Mouse (Mus musculus) right cerebral cortex, adult 2 months (tissue): Measurements from ENCODE around the gene Klk1b5.

Source experiments
- DNase-seq, 2 experiments: peaks; one replicate each; pipeline ENCODE4 v3.0.0; 2021 to 2022; ENCODE audit warnings: low spot score in 2 of 2

Gene Klk1b5

GRCm38 (mm10) chr7:44253023-44253616 is 37.4 kb downstream of the Klk1b5 start:
- DNase-seq = no peak

DNA sequence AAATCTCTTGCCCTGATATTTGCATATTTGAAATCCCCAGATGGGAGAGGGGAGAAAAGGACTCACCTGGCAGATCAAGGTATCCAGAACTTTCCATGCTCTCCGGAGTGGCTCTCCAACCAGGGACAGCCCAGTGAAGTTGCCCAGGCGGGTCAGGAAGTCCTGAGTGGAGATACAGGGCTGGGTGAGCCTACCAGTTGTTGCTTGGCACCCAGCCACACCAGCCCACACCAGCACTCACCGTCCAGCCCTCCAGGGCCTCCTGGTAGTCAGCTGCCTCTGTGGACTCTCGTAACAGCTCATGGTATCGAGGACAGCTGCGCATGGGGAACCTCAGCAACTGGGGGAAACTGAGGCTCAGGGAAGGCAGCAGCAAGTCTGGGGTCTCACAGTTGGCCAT is 39.2 kb downstream of the Klk1b5 start:
- no peak for DNase-seq

DNA sequence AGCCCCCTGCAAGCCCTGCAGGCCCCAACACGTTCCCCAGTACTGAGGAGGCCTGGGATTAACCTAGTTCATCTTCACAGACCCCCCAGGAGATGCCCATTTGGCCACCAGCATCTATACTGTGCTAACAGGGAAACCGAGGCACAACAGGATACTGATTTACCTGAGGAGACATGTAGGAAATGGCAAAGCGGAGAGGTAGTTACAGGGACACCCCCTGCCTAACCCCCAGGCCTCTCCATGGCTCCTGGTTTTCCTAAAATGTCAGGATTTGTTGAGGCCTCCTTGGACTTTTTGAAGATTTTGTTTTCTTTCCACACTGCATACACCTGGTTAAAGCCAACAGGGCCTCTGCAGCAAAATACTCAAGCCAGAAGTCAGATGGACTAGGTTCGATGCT is 41.5 kb downstream of the Klk1b5 start, which contains the start of gene Acp4:
TSS of gene Acp4 (minus strand) at position 101 of the 400 bp plus-strand sequence.
- no peak for DNase-seq

GRCm38 (mm10) chr7:44260410-44260809 is 44.7 kb downstream of the Klk1b5 start:
- DNase-seq = no peak

- no peak for DNase-seq
Measured at GRCm38 (mm10) chr7:44261147-44261546, 45.4 kb downstream of the Klk1b5 start, which contains the start of gene Gm15517. Gene Gm15517 (plus strand): TSS chr7:44261447.

GRCm38 (mm10) chr7:44262791-44263643 is 47.3 kb downstream of the Klk1b5 start:
- DNase-seq = peak; percentile 99

DNA sequence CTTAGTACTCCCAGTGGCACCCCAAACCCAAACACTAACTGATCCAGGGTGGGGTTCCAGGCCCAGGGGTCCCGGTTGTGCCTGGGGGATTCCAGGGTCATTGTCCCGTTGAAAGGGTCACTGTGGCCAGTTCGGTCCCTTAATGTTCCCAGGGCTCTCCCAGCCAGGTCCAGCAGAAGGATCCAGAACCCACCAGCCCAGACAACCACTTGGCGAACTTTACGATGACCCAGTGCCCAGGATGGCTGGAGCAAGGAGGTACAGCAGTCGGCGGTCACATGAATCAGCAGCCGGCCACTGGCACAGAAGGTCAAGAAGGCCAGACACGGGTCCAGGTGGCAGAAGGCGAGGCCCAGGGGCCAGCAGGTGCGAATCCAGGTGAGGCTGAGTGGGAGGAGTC is 52.4 kb downstream of the Klk1b5 start:
- no peak for DNase-seq

DNA sequence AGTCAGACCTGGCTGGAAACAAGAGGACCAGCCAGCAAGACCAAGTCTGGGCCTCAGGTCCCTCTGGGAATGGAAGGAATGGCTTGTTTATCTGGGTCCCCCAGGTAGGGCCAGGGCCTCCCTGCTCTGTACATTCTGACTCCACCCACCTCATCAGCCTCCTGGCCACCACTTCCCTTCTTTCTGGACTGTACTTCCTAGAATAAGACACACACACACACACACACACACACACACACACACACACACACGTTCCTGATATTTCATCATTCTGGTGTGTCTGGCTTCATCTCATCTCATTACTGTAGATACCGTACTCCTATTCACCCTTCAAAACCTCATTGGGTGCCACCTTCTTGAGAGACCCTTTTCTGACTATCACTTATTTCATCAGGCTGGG is 53.7 kb downstream of the Klk1b5 start:
- DNase-seq = no peak
